Mouse (Mus musculus): ENCODE results near the gene Hoxa3. TPM values are rescaled to one million over a fixed set of nuclear protein-coding genes. Genes with fewer than 3 reads are reported as not detected.

Hoxa3 gene
- polyA plus RNA-seq, 1 experiment: not detected

- TF ChIP-seq GATA1 (IDR thresholded peaks at IDR 0.05; ENCODE audit: low read length): no peak
Measured at GRCm38 (mm10) chr6:52239625-52240388, 26.7 kb upstream of the Hoxa3 start.

GRCm38 (mm10) chr6:52238976-52239375, 25.8 kb upstream of the Hoxa3 start:
- no peak for TF ChIP-seq GATA1 (IDR thresholded peaks at IDR 0.05; ENCODE audit: low read length)

GRCm38 (mm10) chr6:52238155-52238545, 25.0 kb upstream of the Hoxa3 start:
- no peak for TF ChIP-seq GATA1 (IDR thresholded peaks at IDR 0.05; ENCODE audit: low read length)

- no peak for TF ChIP-seq GATA1 (IDR thresholded peaks at IDR 0.05; ENCODE audit: low read length)
Measured at GRCm38 (mm10) chr6:52237346-52238154, 24.4 kb upstream of the Hoxa3 start.

- TF ChIP-seq GATA1 (IDR thresholded peaks at IDR 0.05; ENCODE audit: low read length): no peak
Measured at GRCm38 (mm10) chr6:52236806-52237205, 23.7 kb upstream of the Hoxa3 start.

GRCm38 (mm10) chr6:52235866-52236265, 22.7 kb upstream of the Hoxa3 start:
- TF ChIP-seq GATA1 (IDR thresholded peaks at IDR 0.05; ENCODE audit: low read length): no peak

- no peak for TF ChIP-seq GATA1 (IDR thresholded peaks at IDR 0.05; ENCODE audit: low read length)
Measured at GRCm38 (mm10) chr6:52235267-52235666, 22.1 kb upstream of the Hoxa3 start.

GRCm38 (mm10) chr6:52234428-52235140, 21.4 kb upstream of the Hoxa3 start:
- no peak for TF ChIP-seq GATA1 (IDR thresholded peaks at IDR 0.05; ENCODE audit: low read length)

GRCm38 (mm10) chr6:52233546-52234427, 20.7 kb upstream of the Hoxa3 start:
- TF ChIP-seq GATA1 (IDR thresholded peaks at IDR 0.05; ENCODE audit: low read length): no peak

GRCm38 (mm10) chr6:52232984-52233545, 19.9 kb upstream of the Hoxa3 start:
- no peak for TF ChIP-seq GATA1 (IDR thresholded peaks at IDR 0.05; ENCODE audit: low read length)

GRCm38 (mm10) chr6:52232568-52232965, 19.4 kb upstream of the Hoxa3 start:
- TF ChIP-seq GATA1 (IDR thresholded peaks at IDR 0.05; ENCODE audit: low read length): no peak

- no peak for TF ChIP-seq GATA1 (IDR thresholded peaks at IDR 0.05; ENCODE audit: low read length)
Measured at GRCm38 (mm10) chr6:52231885-52232567, 18.9 kb upstream of the Hoxa3 start.

GRCm38 (mm10) chr6:52230516-52231165, 17.5 kb upstream of the Hoxa3 start, which contains the start of gene Hoxa9:
Gene Hoxa9 (minus strand): TSS chr6:52231089.
- no peak for TF ChIP-seq GATA1 (IDR thresholded peaks at IDR 0.05; ENCODE audit: low read length)

All from G1E-ER4 (cell line).